Mouse (Mus musculus) MEL (cell line): Measurements from ENCODE around the gene Atp10a. TPM values are rescaled to one million over a fixed set of nuclear protein-coding genes. Genes with fewer than 3 reads are reported as not detected.

Source experiments
- DNase-seq: peaks from one replicate; pipeline ENCODE4 v3.0.0; 2011; ENCODE audit warnings: low read depth, low spot score
- H3K27ac ChIP-seq: 2 replicates; pipeline ENCODE4 v1.5.1; 2012; ENCODE audit warnings: low read depth, mild to moderate bottlenecking, control low read depth, low read length, moderate library complexity; ENCODE audit not compliant: control insufficient read depth
- H3K27me3 ChIP-seq, 2 experiments: fragments of 150-350 bp in 1 of 2; sonication (generic) in 1 of 2; 2 replicates each; pipeline ENCODE4 v1.6.1; 2012; ENCODE audit warnings: low read length in 2 of 2, mild to moderate bottlenecking in 2 of 2, improper control_type of control experiment in 1 of 2, moderate library complexity in 1 of 2; ENCODE audit not compliant: insufficient read depth in 2 of 2, control insufficient read depth in 1 of 2
- H3K36me3 ChIP-seq, 2 experiments: 2 replicates each; pipeline ENCODE4 v1.6.1; 2012 to 2014; ENCODE audit warnings: low read length in 2 of 2, improper control_type of control experiment in 1 of 2, inconsistent platforms in 1 of 2, mild to moderate bottlenecking in 1 of 2; ENCODE audit not compliant: insufficient read depth in 2 of 2, control insufficient read depth in 1 of 2
- H3K4me1 ChIP-seq, 2 experiments: fragments of 150-350 bp in 1 of 2; sonication (generic) in 1 of 2; 2 replicates each; pipeline ENCODE4 v1.6.1; 2012; ENCODE audit warnings: low read length in 2 of 2, improper control_type of control experiment in 1 of 2, mild to moderate bottlenecking in 1 of 2; ENCODE audit not compliant: insufficient read depth in 2 of 2, control insufficient read depth in 1 of 2
- H3K4me3 ChIP-seq, 2 experiments: fragments of 150-350 bp in 1 of 2; sonication (generic) in 1 of 2; 2 replicates each; pipeline ENCODE4 v1.5.1; 2012; ENCODE audit warnings: low read depth in 2 of 2, low read length in 2 of 2, mild to moderate bottlenecking in 2 of 2, moderate library complexity in 2 of 2, control low read depth in 1 of 2, improper control_type of control experiment in 1 of 2; ENCODE audit not compliant: control insufficient read depth in 1 of 2, insufficient read depth in 1 of 2
- H3K79me2 ChIP-seq: 2 replicates; pipeline ENCODE4 v1.6.1; 2012; ENCODE audit warnings: mild to moderate bottlenecking, low read length, moderate library complexity; ENCODE audit not compliant: control insufficient read depth, poor library complexity, insufficient read depth
- H3K9ac ChIP-seq: 2 replicates; pipeline ENCODE4 v1.6.1; 2012; ENCODE audit warnings: low read depth, mild to moderate bottlenecking, control low read depth, low read length, moderate library complexity; ENCODE audit not compliant: control insufficient read depth, poor library complexity, severe bottlenecking
- H3K9me3 ChIP-seq: fragments of 150-350 bp; sonication (generic); replicated peaks from 2 replicates; pipeline ENCODE4 v1.6.1; 2012; ENCODE audit warnings: mild to moderate bottlenecking, low read length, improper control_type of control experiment, moderate library complexity; ENCODE audit not compliant: insufficient read depth
- BHLHE40 ChIP-seq: IDR thresholded peaks from 2 replicates; pipeline ENCODE4 v1.6.1; 2012; ENCODE audit warnings: low read depth, mild to moderate bottlenecking, inconsistent platforms, low read length, improper control_type of control experiment, borderline replicate concordance
- CHD1 ChIP-seq: IDR thresholded peaks from 2 replicates; pipeline ENCODE4 v1.6.1; 2012; ENCODE audit warnings: low read depth, mild to moderate bottlenecking, inconsistent platforms, low read length, improper control_type of control experiment
- CHD2 ChIP-seq: IDR thresholded peaks from 2 replicates; pipeline ENCODE4 v1.6.1; 2011; ENCODE audit warnings: low read length, improper control_type of control experiment
- CTCF ChIP-seq, 3 experiments: IDR thresholded peaks in 2 of 3; conservative IDR thresholded peaks in 1 of 3; 2 replicates each; pipeline ENCODE4 v1.5.1; 2011 to 2012; ENCODE audit warnings: low read length in 3 of 3, low read depth in 2 of 3, mild to moderate bottlenecking in 2 of 3, improper control_type of control experiment in 1 of 3, inconsistent platforms in 1 of 3, mixed read lengths in 1 of 3, moderate library complexity in 1 of 3; ENCODE audit not compliant: control insufficient read depth in 1 of 3, insufficient read depth in 1 of 3, poor library complexity in 1 of 3, severe bottlenecking in 1 of 3
- E2F4 ChIP-seq: IDR thresholded peaks from 2 replicates; pipeline ENCODE4 v1.6.1; 2011; ENCODE audit warnings: low read depth, low read length, improper control_type of control experiment, borderline replicate concordance
- ELF1 ChIP-seq: IDR thresholded peaks from 2 replicates; pipeline ENCODE4 v1.6.1; 2014; ENCODE audit warnings: low read depth, mild to moderate bottlenecking, inconsistent platforms, low read length, improper control_type of control experiment, moderate library complexity
- EP300 ChIP-seq, 2 experiments: IDR thresholded peaks; 2 replicates each; pipeline ENCODE4 v1.6.1; 2011; ENCODE audit warnings: improper control_type of control experiment in 2 of 2, low read length in 2 of 2, low read depth in 1 of 2, mild to moderate bottlenecking in 1 of 2
- GABPA ChIP-seq: IDR thresholded peaks from 2 replicates; pipeline ENCODE4 v1.6.1; 2012; ENCODE audit warnings: low read depth, mild to moderate bottlenecking, inconsistent platforms, low read length, improper control_type of control experiment, moderate library complexity
- GATA1 ChIP-seq: IDR thresholded peaks from 2 replicates; pipeline ENCODE4 v1.6.1; 2011; ENCODE audit warnings: low read depth, low read length, improper control_type of control experiment
- JUND ChIP-seq: IDR thresholded peaks from 2 replicates; pipeline ENCODE4 v1.6.1; 2011; ENCODE audit warnings: low read depth, mild to moderate bottlenecking, improper control_type of control experiment, low read length
- KAT2A ChIP-seq: conservative IDR thresholded peaks from 2 replicates; pipeline ENCODE4 v1.6.1; 2012; ENCODE audit warnings: low read depth, low read length, improper control_type of control experiment, inconsistent platforms
- MAFK ChIP-seq: IDR thresholded peaks from 2 replicates; pipeline ENCODE4 v1.6.1; 2011; ENCODE audit warnings: low read depth, mild to moderate bottlenecking, low read length, improper control_type of control experiment, borderline replicate concordance
- MAZ ChIP-seq: IDR thresholded peaks from 2 replicates; pipeline ENCODE4 v1.6.1; 2012; ENCODE audit warnings: low read depth, mild to moderate bottlenecking, inconsistent platforms, low read length, improper control_type of control experiment
- MEF2A ChIP-seq: IDR thresholded peaks from 2 replicates; pipeline ENCODE4 v1.6.1; 2014; ENCODE audit warnings: low read depth, mild to moderate bottlenecking, inconsistent platforms, low read length, improper control_type of control experiment; ENCODE audit not compliant: poor library complexity, insufficient replicate concordance, severe bottlenecking; ENCODE audit errors: extremely low read depth
- MXI1 ChIP-seq: IDR thresholded peaks from 2 replicates; pipeline ENCODE4 v1.6.1; 2011; ENCODE audit warnings: mild to moderate bottlenecking, low read depth, low read length, improper control_type of control experiment
- MYB ChIP-seq: IDR thresholded peaks from 2 replicates; pipeline ENCODE4 v1.6.1; 2011; ENCODE audit warnings: mild to moderate bottlenecking, low read depth, low read length, improper control_type of control experiment
- NRF1 ChIP-seq: IDR thresholded peaks from 2 replicates; pipeline ENCODE4 v1.6.1; 2014; ENCODE audit warnings: low read depth, mild to moderate bottlenecking, inconsistent platforms, low read length, improper control_type of control experiment, moderate library complexity; ENCODE audit not compliant: poor library complexity, insufficient read depth, severe bottlenecking
- POLR2AphosphoS2 ChIP-seq: IDR thresholded peaks from 2 replicates; pipeline ENCODE4 v1.6.1; 2011; ENCODE audit warnings: low read length, improper control_type of control experiment
- POLR2AphosphoS5 ChIP-seq: IDR thresholded peaks from 2 replicates; pipeline ENCODE4 v1.6.1; 2012; ENCODE audit warnings: low read depth, borderline replicate concordance, mild to moderate bottlenecking, inconsistent platforms, low read length, moderate library complexity, mixed read lengths
- RAD21 ChIP-seq: IDR thresholded peaks from 2 replicates; pipeline ENCODE4 v1.6.1; 2011; ENCODE audit warnings: mild to moderate bottlenecking, low read depth, low read length, improper control_type of control experiment
- RCOR1 ChIP-seq: IDR thresholded peaks from 2 replicates; pipeline ENCODE4 v1.6.1; 2012; ENCODE audit warnings: low read depth, mild to moderate bottlenecking, inconsistent platforms, low read length, improper control_type of control experiment
- SMC3 ChIP-seq: IDR thresholded peaks from 2 replicates; pipeline ENCODE4 v1.6.1; 2011; ENCODE audit warnings: low read depth, low read length, improper control_type of control experiment
- TAL1 ChIP-seq: IDR thresholded peaks from 2 replicates; pipeline ENCODE4 v1.6.1; 2012; ENCODE audit warnings: mild to moderate bottlenecking, inconsistent platforms, low read length, moderate library complexity, mixed read lengths
- ZNF384 ChIP-seq: IDR thresholded peaks from 2 replicates; pipeline ENCODE4 v1.6.1; 2012; ENCODE audit warnings: low read depth, mild to moderate bottlenecking, inconsistent platforms, low read length, improper control_type of control experiment
- polyA plus RNA-seq, 2 experiments: library from polyadenylated mRNA; stranded (reverse) in 1 of 2; unstranded in 1 of 2; fragments of >175 nt in 1 of 2; fragments of >200 nt in 1 of 2; gene quantifications; 2 replicates each; pipeline versions ENCODE4 v1.2.1 to v1.2.4; 2012; ENCODE audit warnings: low replicate concordance in 2 of 2, low read depth in 1 of 2; ENCODE audit not compliant: insufficient read length in 2 of 2, insufficient read depth in 1 of 2, missing spikeins in 1 of 2
- total RNA-seq: library from RNA; depleted of rRNA; stranded (reverse); fragments of 300-350 nt; gene quantifications from 2 replicates; pipeline ENCODE4 v1.2.3, GENCODE M21; 2012

Atp10a gene
- total and polyA plus RNA-seq, 3 experiments, result not detected

DNA sequence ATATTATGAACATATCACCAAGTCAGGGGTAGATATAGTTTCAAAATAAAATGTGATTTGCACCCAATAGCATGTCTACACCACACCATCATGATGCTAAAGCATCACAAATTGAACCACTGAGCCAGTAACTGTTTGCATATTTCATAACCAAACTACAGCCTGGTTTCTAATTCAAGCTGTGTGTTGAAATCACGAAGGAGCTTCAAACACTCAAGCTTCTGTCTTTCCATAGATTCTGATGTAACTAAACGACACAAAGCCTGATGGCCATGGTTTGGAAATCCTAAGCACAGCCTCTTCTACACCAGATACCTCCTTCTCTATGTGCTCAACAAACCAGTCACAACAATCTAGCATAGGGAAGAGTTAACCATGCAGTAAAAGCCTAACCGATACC is 207.2 kb downstream of the Atp10a start:
- Histone ChIP-seq H3K4me1 (no peaks in the 10 kb centered on the region), H3K27ac (no peak overlapping the region), H3K9ac (no peak overlapping the region), H3K9me3 (no peaks in the 10 kb centered on the region), H3K4me3 (no peak overlapping the region), H3K36me3 (no peaks in the 10 kb centered on the region), H3K27me3 (no peaks in the 10 kb centered on the region), H3K79me2 (no peaks in the 10 kb centered on the region)
- no peak for DNase-seq
- TF ChIP-seq GATA1, result no peak
- TF ChIP-seq CHD2, result no peak
- TF ChIP-seq NRF1, result no peak
- no peak for TF ChIP-seq ZNF384
- TF ChIP-seq SMC3, result no peak
- TF ChIP-seq ELF1, result no peak
- no peak for TF ChIP-seq JUND
- TF ChIP-seq TAL1, result no peak
- no peak for TF ChIP-seq E2F4

DNA sequence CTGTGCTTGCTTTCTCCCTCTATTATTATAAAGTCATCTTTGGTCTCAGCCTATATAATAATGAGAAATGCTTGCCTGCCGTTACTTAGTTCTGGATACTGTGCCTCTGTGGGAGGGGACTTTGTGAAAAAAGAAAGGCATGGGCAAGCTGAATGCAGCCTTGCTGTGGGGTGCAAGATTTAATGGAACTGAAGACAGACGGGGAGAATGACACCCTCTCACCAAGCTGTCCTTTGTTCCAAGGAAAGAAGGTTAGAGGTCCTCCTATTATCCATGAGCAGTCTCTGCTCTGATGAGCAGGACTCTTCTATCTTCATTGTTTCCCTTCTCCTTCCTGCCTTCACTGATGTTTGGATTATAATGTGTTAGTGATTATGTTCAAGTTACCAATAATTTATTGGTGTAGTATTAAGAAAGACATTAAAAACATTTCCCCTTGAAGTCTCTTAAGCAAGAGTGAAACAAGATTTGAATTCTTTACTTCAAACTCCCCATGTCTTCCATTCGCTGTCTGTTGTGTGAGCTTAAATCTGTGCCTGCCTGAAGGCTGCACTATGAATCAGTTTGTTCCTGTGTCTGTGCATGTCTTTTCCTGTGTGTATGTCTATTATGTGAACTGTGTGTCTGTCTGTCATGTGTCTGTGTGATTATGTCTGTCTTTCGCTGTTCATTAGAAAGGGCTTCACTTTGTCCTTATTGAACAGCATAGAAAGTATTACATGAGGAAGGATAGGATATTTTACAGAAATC is 211.1 kb downstream of the Atp10a start:
- Histone ChIP-seq H3K4me1 (no peaks in the 10 kb centered on the region), H3K79me2 (no peaks in the 10 kb centered on the region), H3K9ac (no peak overlapping the region), H3K27me3 (no peaks in the 10 kb centered on the region), H3K9me3 (no peaks in the 10 kb centered on the region), H3K36me3 (no peaks in the 10 kb centered on the region), H3K27ac (no peak overlapping the region), H3K4me3 (no peak overlapping the region)
- no peak for DNase-seq
- no peak for TF ChIP-seq POLR2AphosphoS5
- TF ChIP-seq POLR2AphosphoS2, result no peak
- no peak for TF ChIP-seq MAZ
- TF ChIP-seq RAD21, result no peak
- no peak for TF ChIP-seq MEF2A
- TF ChIP-seq EP300 (IDR thresholded peaks at IDR 0.05; ENCODE audit: low read depth in 1 of 2, low read length in 2 of 2), result no peak
- no peak for TF ChIP-seq GATA1
- TF ChIP-seq SMC3, result no peak
- no peak for TF ChIP-seq CHD1
- TF ChIP-seq KAT2A, result no peak
- TF ChIP-seq CTCF (IDR thresholded peaks at IDR 0.05 in 2 of 3, conservative IDR thresholded peaks at IDR 0.05 in 1 of 3; ENCODE audit: control insufficient read depth in 1 of 3, insufficient read depth in 1 of 3, low read depth in 2 of 3, low read length in 3 of 3, poor library complexity in 1 of 3, severe bottlenecking in 1 of 3), result no peak
- no peak for TF ChIP-seq GABPA
- TF ChIP-seq BHLHE40, result no peak
- no peak for TF ChIP-seq MYB
- TF ChIP-seq ELF1, result no peak
- TF ChIP-seq MAFK, result no peak
- TF ChIP-seq MXI1, result no peak
- TF ChIP-seq RCOR1, result no peak
